Mouse (Mus musculus): ENCODE measurements around the gene Pde6b. TPM values are rescaled to one million over a fixed set of nuclear protein-coding genes. Genes with fewer than 3 reads are reported as not detected.

Pde6b gene
- polyA plus RNA-seq, 1 experiment = not detected

GRCm38 (mm10) chr5:108465131-108465891 is 77.1 kb downstream of the Pde6b start:
- peaks cover 85% of the 10 kb centered on the region for H3K4me1 ChIP-seq (ENCODE audit: control insufficient read depth)
- H3K27me3 ChIP-seq (ENCODE audit: control insufficient read depth) = no peaks in the 10 kb centered on the region
- H3K36me3 ChIP-seq (ENCODE audit: control insufficient read depth) = peaks cover 36% of the 10 kb centered on the region
- TF ChIP-seq GATA1 (IDR thresholded peaks at IDR 0.05; ENCODE audit: low read length) = 0 out of 2 replicates have a peak, but pooled peaks have one; percentile 4
- no peak for TF ChIP-seq TAL1 (IDR thresholded peaks at IDR 0.05; ENCODE audit: low read length)
- no peaks in the 10 kb centered on the region for H3K9me3 ChIP-seq (ENCODE audit: control insufficient read depth, low read length)
- peak overlapping the region; percentile 36 for H3K4me3 ChIP-seq (replicated peaks)

- Histone ChIP-seq H3K4me1 (ENCODE audit: control insufficient read depth) (peaks cover 82% of the 10 kb centered on the region), H3K4me3 (replicated peaks) (no peak overlapping the region), H3K36me3 (ENCODE audit: control insufficient read depth) (peaks cover 47% of the 10 kb centered on the region), H3K27me3 (ENCODE audit: control insufficient read depth) (no peaks in the 10 kb centered on the region), H3K9me3 (ENCODE audit: control insufficient read depth, low read length) (no peaks in the 10 kb centered on the region)
- TF ChIP-seq GATA1 (IDR thresholded peaks at IDR 0.05; ENCODE audit: low read length) = no peak
- TF ChIP-seq TAL1 (IDR thresholded peaks at IDR 0.05; ENCODE audit: low read length) = no peak
Measured at GRCm38 (mm10) chr5:108466647-108467046, 78.5 kb downstream of the Pde6b start.

GRCm38 (mm10) chr5:108469617-108470016 is 81.4 kb downstream of the Pde6b start:
- TF ChIP-seq TAL1 (IDR thresholded peaks at IDR 0.05; ENCODE audit: low read length) = no peak
- TF ChIP-seq GATA1 (IDR thresholded peaks at IDR 0.05; ENCODE audit: low read length) = no peak
- H3K4me1 ChIP-seq (ENCODE audit: control insufficient read depth) = peaks cover 63% of the 10 kb centered on the region
- H3K36me3 ChIP-seq (ENCODE audit: control insufficient read depth) = peaks cover 71% of the 10 kb centered on the region
- H3K9me3 ChIP-seq (ENCODE audit: control insufficient read depth, low read length) = no peaks in the 10 kb centered on the region
- no peak overlapping the region for H3K4me3 ChIP-seq (replicated peaks)
- no peaks in the 10 kb centered on the region for H3K27me3 ChIP-seq (ENCODE audit: control insufficient read depth)

- H3K4me3 ChIP-seq (replicated peaks) = no peak overlapping the region
- peaks cover 28% of the 10 kb centered on the region for H3K4me1 ChIP-seq (ENCODE audit: control insufficient read depth)
- no peaks in the 10 kb centered on the region for H3K9me3 ChIP-seq (ENCODE audit: control insufficient read depth, low read length)
- H3K27me3 ChIP-seq (ENCODE audit: control insufficient read depth) = no peaks in the 10 kb centered on the region
- TF ChIP-seq TAL1 (IDR thresholded peaks at IDR 0.05; ENCODE audit: low read length) (no peak), GATA1 (IDR thresholded peaks at IDR 0.05; ENCODE audit: low read length) (no peak)
- H3K36me3 ChIP-seq (ENCODE audit: control insufficient read depth) = peaks cover 90% of the 10 kb centered on the region
Measured at GRCm38 (mm10) chr5:108473737-108474136, 85.5 kb downstream of the Pde6b start.

GRCm38 (mm10) chr5:108475977-108476376 is 87.8 kb downstream of the Pde6b start:
- H3K9me3 ChIP-seq (ENCODE audit: control insufficient read depth, low read length) = no peaks in the 10 kb centered on the region
- H3K36me3 ChIP-seq (ENCODE audit: control insufficient read depth) = peaks cover 83% of the 10 kb centered on the region
- TF ChIP-seq GATA1 (IDR thresholded peaks at IDR 0.05; ENCODE audit: low read length) (no peak), TAL1 (IDR thresholded peaks at IDR 0.05; ENCODE audit: low read length) (no peak)
- no peak overlapping the region for H3K4me3 ChIP-seq (replicated peaks)
- H3K4me1 ChIP-seq (ENCODE audit: control insufficient read depth) = peaks cover 15% of the 10 kb centered on the region
- no peaks in the 10 kb centered on the region for H3K27me3 ChIP-seq (ENCODE audit: control insufficient read depth)

Other genes starting within 250 kb of the Pde6b start
- 0.88 and 1.4 TPM in 2 replicates for gene Dr1, start 119.5 kb upstream of the Pde6b start, polyA plus RNA-seq (2012)
- 0.09 and 0.10 TPM in 2 replicates for gene Pigg, start 75.8 kb upstream of the Pde6b start, polyA plus RNA-seq (2012)
- 0.02 and 0.03 TPM in 2 replicates for gene Gm42517, start 20.5 kb upstream of the Pde6b start, polyA plus RNA-seq (2012)
- 22.6 and 24.2 TPM in 2 replicates for gene Atp5k, start 46.1 kb downstream of the Pde6b start, polyA plus RNA-seq (2012)
- not detected in 2 replicates for gene Mfsd7a, start 60.5 kb downstream of the Pde6b start, polyA plus RNA-seq (2012)
- gene Pcgf3, start 72.8 kb downstream of the Pde6b start, polyA plus RNA-seq (2012) = 0.36 and 0.60 TPM in 2 replicates
- 0.05 TPM in 1 of 2 replicates, not detected in the other for gene Cplx1, start 161.6 kb downstream of the Pde6b start, polyA plus RNA-seq (2012)
- 5.2 and 6.8 TPM in 2 replicates for gene Gak, start 241.4 kb downstream of the Pde6b start, polyA plus RNA-seq (2012)
- 0.09 and 0.14 TPM in 2 replicates for gene Tmem175, start 241.4 kb downstream of the Pde6b start, polyA plus RNA-seq (2012)

All from erythroblast, embryonic 14.5 days (primary cell).